Mouse (Mus musculus) kidney, postnatal 4 days (tissue): Measurements from ENCODE around the gene Zfp423.

Source experiments
- DNase-seq, 2 experiments: peaks; one replicate each; pipeline ENCODE4 v3.0.0; 2021; ENCODE audit warnings: mixed read lengths in 2 of 2

Zfp423 gene

DNA sequence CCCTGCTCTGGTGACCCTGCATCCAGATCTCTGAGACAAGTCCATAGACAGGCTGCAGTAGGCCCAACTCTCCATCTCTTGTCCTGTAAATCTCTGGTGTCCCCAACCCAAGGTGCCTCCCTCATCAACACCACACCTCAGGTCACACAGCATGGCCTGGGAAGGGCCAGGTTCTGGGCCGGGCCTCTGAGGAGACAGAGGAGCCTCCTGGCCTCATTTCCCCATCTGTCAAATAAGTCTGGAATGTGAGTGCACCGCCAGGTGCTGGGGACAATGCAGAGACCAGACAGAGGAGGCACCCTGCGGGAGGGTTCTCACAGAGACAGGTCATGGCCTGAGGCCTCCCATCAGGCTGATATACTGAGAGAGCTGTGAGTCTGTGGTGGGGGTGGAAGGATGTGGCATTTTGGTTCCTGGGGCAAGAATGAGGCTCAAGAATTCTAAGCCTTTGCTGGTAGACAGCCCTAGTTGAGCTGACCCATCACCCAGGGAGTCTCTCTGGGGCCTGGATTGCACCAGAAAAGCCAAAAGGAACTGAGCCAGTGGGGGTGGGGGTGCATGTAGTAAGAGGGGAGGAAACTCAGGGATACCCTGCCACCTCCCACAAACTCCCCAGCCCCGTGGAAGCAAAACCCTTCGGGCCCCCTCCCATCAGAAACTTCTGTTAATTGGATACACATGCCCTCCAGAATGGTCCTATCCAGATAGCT, 15.0 kb downstream of the Zfp423 start:
- peak in 1 of 2 experiments; percentile 29 for DNase-seq

GRCm38 (mm10) chr8:87943651-87944091, 15.7 kb downstream of the Zfp423 start:
- peak; percentile 46 to 64 for DNase-seq

GRCm38 (mm10) chr8:87940646-87941045, 18.7 kb downstream of the Zfp423 start:
- peak in 1 of 2 experiments; percentile 32 for DNase-seq

DNA sequence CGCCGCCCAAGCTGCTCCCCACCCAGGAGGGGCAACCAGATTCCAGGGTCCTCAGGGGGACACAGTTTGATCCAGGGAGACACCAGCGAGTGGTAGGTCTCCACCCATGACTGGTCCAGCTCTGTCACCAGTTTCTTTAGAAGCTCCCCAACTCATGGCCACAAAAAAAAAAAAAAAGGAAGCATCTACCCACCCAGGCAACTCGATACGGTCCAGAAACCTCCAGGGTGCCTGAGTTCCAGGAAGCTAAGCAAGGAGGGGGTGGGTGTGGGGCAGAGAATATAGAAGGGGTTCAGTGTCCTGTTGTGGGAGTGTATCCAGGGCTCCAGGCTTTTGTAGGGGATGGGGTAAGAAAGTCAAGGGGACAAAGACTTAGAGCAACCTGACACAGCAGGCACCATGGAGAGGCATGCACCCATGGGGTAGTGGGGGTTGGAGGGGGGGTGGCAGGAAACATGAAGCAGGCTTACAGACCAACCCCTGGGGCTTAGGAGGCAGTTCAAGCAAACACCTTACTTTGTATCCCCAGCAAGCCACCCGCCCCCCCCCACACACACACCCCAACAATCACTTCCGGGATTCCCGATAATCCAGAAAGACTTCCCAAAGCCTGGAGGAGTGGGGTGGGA, 20.0 kb downstream of the Zfp423 start:
- DNase-seq = no peak

- peak; percentile 72 to 83 for DNase-seq
Observed at GRCm38 (mm10) chr8:87938351-87939232, 20.8 kb downstream of the Zfp423 start.

DNA sequence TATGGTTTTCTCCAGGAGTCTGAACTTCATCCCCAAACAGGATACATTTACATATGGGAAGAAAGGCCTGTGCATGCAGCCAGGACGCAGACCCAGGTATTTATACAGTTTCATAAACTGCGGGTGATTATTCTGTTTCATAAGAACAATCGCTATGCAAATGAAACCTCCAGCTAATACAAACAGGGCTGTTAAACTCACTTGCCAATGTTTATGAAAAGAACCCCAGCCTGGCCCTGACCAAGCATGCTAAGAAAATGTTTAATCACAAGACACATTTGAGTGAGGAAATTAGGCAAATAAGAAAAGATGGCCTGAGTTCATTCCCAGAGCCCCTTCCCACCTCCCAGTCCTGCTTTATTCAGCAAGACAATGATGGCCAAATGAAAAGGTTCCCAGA, 22.2 kb downstream of the Zfp423 start:
- DNase-seq = no peak

GRCm38 (mm10) chr8:87935088-87935680, 24.2 kb downstream of the Zfp423 start:
- no peak for DNase-seq

GRCm38 (mm10) chr8:87934175-87934574, 25.2 kb downstream of the Zfp423 start:
- DNase-seq = peak in 1 of 2 experiments; percentile 37

DNA sequence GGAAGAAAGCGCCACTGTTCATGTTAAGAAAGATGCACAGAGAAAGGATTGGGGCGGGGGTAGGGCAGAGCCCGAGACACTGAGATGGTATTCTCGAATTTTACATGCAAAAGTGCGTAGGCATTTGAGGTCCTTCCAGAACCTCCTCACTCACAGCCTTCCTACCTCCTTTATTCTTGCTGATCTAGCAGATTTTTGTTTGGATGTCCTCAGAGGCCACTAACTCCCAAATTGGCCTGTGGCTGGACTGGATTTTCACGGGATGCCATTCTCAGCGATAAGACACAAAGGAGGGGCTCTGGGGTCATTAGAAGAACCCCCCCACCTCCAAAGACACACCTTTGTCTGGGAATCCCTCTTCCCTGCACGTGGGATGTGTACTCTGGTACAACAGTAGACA, 25.6 kb downstream of the Zfp423 start:
- DNase-seq = no peak

- peak in 1 of 2 experiments; percentile 25 for DNase-seq
Observed at GRCm38 (mm10) chr8:87928857-87929256, 30.5 kb downstream of the Zfp423 start.

DNA sequence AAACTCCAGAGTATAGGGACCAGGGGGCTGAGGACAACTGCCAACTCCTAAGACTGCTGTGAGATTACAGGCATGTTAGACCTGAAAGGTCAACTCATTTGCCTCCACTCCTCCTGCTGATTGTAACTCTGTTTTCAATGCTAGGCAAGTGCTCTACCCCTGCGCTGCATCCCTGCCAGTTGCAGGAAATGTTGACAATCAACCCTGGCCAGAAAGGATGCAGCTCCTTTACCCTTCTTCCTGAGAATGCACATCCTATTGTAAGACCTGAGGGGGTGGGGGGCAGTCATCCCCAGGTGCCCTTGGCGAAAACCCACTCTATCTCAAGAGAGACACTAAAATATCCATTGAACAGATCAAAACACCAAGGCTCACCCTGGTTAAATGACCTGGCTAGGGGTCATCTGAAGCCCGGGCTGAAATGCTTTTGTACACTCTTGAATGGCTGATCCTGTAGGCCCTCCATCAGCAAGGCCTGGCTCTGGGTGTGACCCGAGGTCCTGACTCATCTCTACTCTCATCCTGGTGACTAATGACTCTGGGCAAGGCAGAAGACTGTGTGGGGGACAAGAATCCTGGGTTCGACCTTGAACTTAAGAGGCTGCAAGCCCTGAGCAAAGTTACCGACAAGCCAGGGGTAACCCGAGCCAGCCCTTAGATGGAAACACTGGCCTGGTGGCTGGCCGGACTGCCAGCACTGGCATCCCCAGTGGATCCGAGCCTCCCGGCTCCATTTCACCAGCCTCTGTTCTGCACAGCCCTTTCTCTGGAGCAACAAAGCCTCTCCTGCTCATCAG, 32.2 kb downstream of the Zfp423 start:
- DNase-seq = no peak

DNA sequence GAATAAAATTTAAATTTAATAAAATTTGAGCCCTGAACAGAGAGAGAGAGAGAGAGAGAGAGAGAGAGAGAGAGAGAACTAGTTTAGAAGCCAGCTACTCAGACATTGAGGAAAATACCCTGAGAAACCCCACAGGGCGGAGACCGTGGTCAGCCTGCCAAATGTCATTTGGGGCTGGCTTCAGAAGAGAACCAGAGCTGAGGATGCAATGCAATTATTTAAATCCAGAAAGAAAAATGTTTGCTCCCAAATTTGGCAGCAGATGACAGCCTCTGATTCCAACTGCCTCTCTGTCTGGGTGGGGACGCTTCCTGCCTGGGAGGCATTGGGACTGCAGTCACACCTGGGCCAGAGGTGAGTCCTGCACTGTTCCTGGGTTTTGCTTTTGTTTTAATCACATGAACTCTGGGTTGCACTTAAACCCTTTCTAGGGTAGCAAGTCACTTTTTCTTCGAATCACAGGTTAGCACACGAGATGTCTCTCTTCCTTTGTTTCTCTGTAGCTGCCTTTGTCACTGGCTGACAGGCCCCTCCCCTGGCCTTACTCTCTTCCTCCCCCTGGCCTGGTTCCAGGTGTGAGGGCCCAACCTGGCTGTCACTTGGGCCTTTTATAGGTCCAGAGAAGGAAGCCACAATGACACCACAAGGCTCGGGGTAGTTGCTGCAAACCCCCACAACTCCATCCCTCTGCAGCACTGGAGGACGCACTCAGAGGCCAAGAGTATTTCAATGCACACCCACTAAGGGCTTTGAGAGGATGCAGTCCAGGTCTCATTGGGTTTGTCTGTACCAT, 33.1 kb downstream of the Zfp423 start:
- peak in 1 of 2 experiments; percentile 38 for DNase-seq

DNA sequence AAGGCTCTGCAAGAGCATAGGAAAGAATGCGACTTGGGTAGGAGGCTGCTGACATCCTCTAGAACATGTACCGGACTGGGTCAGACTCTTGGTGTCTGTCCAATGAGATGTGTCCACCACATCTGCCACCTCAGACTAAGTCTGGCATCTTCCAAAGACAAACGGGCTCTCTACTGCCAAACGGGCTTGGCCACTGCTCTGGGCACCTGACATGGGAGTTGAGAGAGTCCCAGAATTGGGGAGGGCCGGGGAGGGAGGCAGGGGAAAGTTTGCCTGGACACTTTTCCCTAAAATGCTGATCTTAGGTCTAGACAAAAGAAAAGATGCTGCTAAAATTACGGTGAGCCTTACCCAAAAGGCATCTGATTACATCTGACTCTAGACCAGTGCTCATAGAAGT, 36.5 kb downstream of the Zfp423 start:
- DNase-seq = no peak

GRCm38 (mm10) chr8:87922446-87922845, 36.9 kb downstream of the Zfp423 start:
- DNase-seq = no peak

- no peak for DNase-seq
Observed at GRCm38 (mm10) chr8:87918004-87918403, 41.4 kb downstream of the Zfp423 start.

- DNase-seq = peak; percentile 54 to 62
Observed at GRCm38 (mm10) chr8:87915763-87916162, 43.6 kb downstream of the Zfp423 start.

DNA sequence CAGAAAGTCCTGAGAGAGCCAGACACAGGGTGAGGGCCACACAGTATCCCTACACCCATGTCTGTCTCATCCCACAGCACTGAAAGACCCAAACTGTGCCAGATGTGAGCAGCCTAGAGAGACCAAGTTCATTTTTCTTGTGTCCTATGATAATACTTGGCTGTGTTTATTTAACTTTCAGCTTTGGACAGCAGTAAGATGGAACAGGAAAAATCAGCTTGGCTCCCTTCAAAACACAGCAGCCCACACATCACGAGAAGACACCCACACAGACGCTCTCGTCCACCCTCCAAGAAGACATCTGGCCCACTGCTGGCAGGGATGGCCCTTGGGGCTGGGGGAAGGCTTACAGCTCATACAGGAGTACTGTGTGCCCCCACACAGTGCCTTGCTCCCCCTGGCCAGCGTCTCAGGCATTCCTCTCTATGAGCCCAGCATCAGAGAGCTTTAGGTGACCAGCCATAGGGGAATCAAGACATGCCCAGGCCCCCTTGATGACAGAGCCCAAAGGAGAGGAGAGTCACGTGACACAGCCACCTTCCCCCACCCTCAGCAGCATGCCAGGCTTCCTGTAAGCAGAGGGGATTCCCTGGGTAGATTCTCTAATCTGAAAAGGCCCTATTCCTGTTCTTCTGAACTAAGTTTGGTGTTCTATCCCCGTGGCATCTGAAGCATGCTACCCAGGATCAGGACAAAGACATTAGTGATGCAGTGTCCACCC, 45.0 kb downstream of the Zfp423 start:
- peak; percentile 36 to 45 for DNase-seq

- DNase-seq = no peak
Observed at GRCm38 (mm10) chr8:87908940-87909339, 50.5 kb downstream of the Zfp423 start.

GRCm38 (mm10) chr8:87905404-87905803, 54.0 kb downstream of the Zfp423 start:
- DNase-seq = no peak

GRCm38 (mm10) chr8:87904108-87904507, 55.3 kb downstream of the Zfp423 start:
- DNase-seq = no peak
